ENCODE assay signal across 7 mouse cellular contexts in genomic region chr7:141467230-141468030, GRCm38 (mm10). TPM values are rescaled to one million over a fixed set of nuclear protein-coding genes. Genes with fewer than 3 reads are reported as not detected.
DNase-seq lines count a peak whose midpoint lies in the region; ATAC-seq lines count a peak whose summit lies in the region.

Gene Cd151, plus strand, starts transcription at chr7:141467392.

- DNase-seq in cerebellum, postnatal 36 days: peak; percentile 59 to 71
- DNase-seq in gastrocnemius, postnatal 14 days: peak; percentile 91
- peak; percentile 87 for DNase-seq in induced T-regulatory cell, adult 2 months (ENCODE audit: low read depth)
- DNase-seq in left cerebral cortex, postnatal 25 days (ENCODE audit: low spot score in 2 of 2): peak; percentile 63 to 66
- DNase-seq in spleen, adult 12 weeks (ENCODE audit: low spot score): peak; percentile 89

- intact Hi-C loops in gastrocnemius, postnatal 14 days (cut with DNase I; ENCODE audit: low total_unique reads): no loop called here
- intact Hi-C loops in left cerebral cortex, postnatal 25 days (cut with DNase I): no loop called here

- peak; percentile 58 for ATAC-seq in activated CD4-positive, CD25-positive, alpha-beta regulatory T cell, adult 4 months
- peak; percentile 53 for ATAC-seq in megakaryocyte-erythroid progenitor cell, adult 5-6 weeks (replicated peaks; ENCODE audit: low FRiP score, low TSS enrichment, poor library complexity, severe bottlenecking)

RNA-seq across cellular contexts. Expression of gene Cd151, which starts in this region (rescaled TPM):
- polyA plus RNA-seq in activated CD4-positive, CD25-positive, alpha-beta regulatory T cell, adult 4 months (2017; shearing (Covaris generic)): 1 to 10 TPM; 8.3 to 8.7 TPM
- 10 to 100 TPM; 79.8 to 82.0 TPM for total RNA-seq in gastrocnemius, postnatal 14 days (2021)
- 10 to 100 TPM; 25.3 to 29.6 TPM for total RNA-seq in left cerebral cortex, postnatal 25 days (2021)
- total RNA-seq in megakaryocyte-erythroid progenitor cell, adult 5-6 weeks (2014; fragmentation: Nextera tagmentation): 20.2 and 24.2 TPM in 2 replicates
- 13.2 and 17.6 TPM in 2 replicates for total RNA-seq in megakaryocyte-erythroid progenitor cell, adult 5-6 weeks (2017)

Comparison
In these comparisons a context has a peak if more than half of its experiments do, and no peak if none do; other contexts are left out.
1. Peak in every context shown above with its lines: DNase-seq and ATAC-seq.